Mouse (Mus musculus): ENCODE measurements around the gene Fggy. TPM values are rescaled to one million over a fixed set of nuclear protein-coding genes. Genes with fewer than 3 reads are reported as not detected.

The Fggy gene
- polyA plus RNA-seq, 2 experiments from 2014 or later, result 5.4 to 6.3 TPM

DNA sequence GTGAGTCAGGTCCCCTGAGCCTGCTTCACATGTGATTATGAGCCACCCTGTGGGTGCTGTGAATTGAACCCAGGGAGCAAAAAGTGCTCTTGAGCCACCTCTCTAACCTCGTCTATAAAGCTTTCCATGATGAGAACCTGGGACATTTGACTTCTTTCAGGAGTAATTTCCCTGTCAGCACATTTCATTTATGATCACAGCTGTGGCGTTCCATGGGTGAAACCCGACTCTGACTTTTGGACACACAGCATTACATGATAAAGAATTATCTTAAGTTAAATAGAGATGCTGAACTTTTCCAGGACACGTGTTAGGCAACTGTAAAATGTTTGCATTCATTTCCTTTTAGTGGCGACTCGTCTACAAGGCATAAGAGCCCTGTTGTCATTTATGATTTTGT, 39.9 kb downstream of the Fggy start:
- ATAC-seq, result no peak

DNA sequence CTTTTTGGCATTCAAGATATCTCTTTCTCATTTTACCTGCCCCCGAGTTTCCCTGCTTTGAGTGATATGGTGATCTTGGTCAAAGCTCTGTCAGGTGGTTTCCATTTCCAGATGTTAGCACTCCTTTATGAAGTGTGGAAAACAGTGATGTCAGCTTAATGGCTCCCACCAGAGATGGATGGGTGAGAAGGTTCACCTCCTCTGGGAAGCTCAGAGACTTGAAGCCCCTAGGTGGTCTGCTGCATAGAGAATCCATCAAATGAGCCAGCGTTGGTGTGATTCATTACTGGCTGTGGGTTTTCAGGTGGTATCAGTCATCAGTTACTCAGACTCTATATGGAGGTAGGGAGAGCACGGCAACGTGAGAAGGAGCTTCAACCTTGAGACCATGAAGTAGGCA, 44.5 kb downstream of the Fggy start:
- ATAC-seq, result no peak

DNA sequence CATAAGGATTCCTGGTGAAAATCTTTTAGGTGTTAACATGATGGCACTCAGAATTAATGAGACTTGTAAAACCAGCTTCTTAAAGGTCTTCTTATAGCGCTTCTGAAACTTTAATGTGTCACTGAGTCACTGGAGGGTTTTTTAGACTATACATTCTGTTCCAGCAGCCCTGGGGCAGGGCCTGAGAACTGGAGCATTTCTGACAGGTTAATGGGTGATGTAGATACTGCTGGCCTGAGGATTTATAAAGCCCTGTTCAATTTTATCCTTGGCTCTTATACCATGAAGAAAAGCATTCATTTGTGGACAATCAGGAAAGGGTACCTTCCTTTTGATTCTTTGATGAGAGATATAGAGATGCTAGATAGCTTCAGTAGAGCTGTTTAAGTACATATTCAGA, 45.9 kb downstream of the Fggy start:
- ATAC-seq, result no peak

- ATAC-seq, result no peak
These were observed 53.4 kb downstream of the Fggy start for GRCm38 (mm10) chr4:95610663-95611062.

- no peak for ATAC-seq
These were observed 54.1 kb downstream of the Fggy start for GRCm38 (mm10) chr4:95611390-95611789.

GRCm38 (mm10) chr4:95621046-95621445, 63.7 kb downstream of the Fggy start:
- no peak for ATAC-seq

GRCm38 (mm10) chr4:95624696-95625095, 67.4 kb downstream of the Fggy start:
- ATAC-seq, result peak; percentile 53

DNA sequence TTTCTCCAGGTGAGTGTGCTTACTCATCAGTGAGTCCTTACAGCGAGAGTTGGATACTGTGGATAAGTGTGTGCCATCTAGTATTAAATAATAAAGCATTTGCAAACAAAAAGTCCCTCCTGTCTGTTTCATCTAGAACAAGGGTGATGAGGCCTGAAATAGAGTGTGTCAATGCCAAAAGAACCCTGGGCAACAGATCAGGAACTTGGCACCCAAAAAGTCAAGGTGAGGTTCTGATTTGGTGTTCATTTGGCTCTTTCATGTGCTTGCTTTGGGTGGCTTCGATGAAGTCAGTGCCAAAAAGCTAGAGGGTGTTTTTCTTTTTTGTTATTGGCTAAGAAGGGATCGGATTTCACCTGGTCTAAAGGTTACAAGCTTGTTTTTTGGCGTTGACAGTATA, 68.3 kb downstream of the Fggy start:
- ATAC-seq, result no peak

GRCm38 (mm10) chr4:95626186-95626585, 68.9 kb downstream of the Fggy start:
- no peak for ATAC-seq

- no peak for ATAC-seq
These were observed 77.6 kb downstream of the Fggy start for GRCm38 (mm10) chr4:95634903-95635302.

DNA sequence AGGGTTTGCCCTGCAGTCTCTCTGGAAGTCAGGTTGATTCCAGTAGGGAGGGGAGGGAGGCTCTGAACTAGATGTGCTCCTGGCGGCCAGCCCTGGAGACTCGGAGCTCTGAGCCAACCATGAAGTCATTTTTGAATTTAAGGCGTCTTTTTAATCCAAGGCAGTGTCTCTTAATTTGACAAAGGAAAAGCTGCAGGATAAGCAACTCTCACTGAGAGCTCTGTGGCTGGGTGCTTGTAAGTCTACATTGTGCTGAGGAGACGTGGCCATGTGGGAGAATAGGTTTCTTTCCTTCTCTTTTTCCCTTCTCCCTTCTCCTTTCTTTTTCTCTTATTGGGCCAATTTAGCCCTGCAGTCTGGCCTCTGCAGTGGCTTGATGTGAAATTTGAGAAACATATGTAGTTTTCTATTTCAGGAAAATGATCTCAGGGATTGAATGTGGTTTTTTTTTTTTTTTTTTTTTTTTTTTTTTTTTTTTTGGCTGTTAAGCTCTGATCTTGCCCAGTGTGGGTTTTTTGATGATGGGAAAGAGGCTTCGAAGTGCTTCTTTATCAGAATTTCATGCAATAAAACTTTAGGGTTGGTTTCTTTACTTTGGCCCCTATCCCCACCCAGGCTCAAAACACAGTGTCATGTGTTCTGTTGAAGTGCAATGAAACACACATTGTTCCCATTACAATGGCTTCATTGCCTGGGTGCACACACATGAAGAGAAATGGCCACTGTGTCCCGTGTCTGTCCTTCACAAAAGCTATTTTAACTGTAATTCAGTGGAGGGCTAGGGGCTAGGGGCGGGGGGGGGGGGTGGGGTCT, 79.8 kb downstream of the Fggy start:
- no peak for ATAC-seq

GRCm38 (mm10) chr4:95638063-95638462, 80.8 kb downstream of the Fggy start:
- ATAC-seq, result no peak

GRCm38 (mm10) chr4:95640831-95641230, 83.5 kb downstream of the Fggy start:
- no peak for ATAC-seq

- ATAC-seq, result no peak
These were observed 86.7 kb downstream of the Fggy start for GRCm38 (mm10) chr4:95644048-95644447.

GRCm38 (mm10) chr4:95648801-95649551, 91.7 kb downstream of the Fggy start:
- no peak for ATAC-seq

DNA sequence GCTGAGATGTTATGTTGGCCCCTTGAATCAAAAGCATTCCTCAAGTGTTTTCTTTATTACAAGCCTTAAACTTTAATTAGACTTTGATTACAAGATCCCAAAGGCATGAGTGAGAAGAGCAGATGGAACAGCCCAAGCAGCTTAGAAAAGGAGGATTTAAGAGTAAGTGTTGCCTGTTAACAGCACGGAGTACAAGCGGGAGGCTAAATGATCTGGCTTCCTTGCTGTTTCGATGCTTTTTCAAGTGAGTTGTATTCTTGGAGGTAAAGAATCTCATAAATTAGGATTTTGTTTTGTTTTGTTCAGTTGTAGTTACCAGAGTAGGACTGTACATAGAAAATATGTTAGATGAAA, 92.2 kb downstream of the Fggy start:
- no peak for ATAC-seq

- ATAC-seq, result no peak
These were observed 92.7 kb downstream of the Fggy start for GRCm38 (mm10) chr4:95649980-95650379.

DNA sequence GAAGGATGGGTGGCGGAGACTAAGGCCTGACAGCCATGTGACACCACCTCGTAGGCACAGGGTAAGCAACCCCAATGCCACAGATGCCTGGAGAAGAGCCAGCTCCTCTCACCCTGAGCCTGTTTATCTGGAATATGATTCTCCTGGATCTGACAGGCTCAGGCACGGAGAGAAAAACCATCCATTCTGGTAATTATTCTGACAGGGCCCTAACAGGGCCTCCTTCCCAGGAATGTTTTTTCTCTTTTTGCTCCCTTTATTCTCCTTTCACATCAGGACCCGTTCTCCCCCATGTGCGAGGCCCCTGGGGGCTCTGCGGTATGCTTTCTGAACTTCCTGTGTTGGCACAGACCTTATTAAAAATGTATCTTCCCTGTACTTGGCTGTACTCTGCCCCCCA, 94.7 kb downstream of the Fggy start:
- no peak for ATAC-seq

- no peak for ATAC-seq
These were observed 96.1 kb downstream of the Fggy start for GRCm38 (mm10) chr4:95653296-95653912.

- ATAC-seq, result no peak
These were observed 96.6 kb downstream of the Fggy start for GRCm38 (mm10) chr4:95653913-95654301.

GRCm38 (mm10) chr4:95659024-95659423, 101.7 kb downstream of the Fggy start:
- ATAC-seq, result no peak

- ATAC-seq, result no peak
These were observed 106.3 kb downstream of the Fggy start for GRCm38 (mm10) chr4:95663596-95663995.

GRCm38 (mm10) chr4:95664327-95664726, 107.0 kb downstream of the Fggy start:
- ATAC-seq, result no peak

Measured in CD4-positive, CD25-positive, alpha-beta regulatory T cell, adult 4 months (primary cell).